Mouse (Mus musculus): ENCODE measurements around the gene Arhgap23. TPM values are rescaled to one million over a fixed set of nuclear protein-coding genes. Genes with fewer than 3 reads are reported as not detected.

Gene Arhgap23
- polyA plus RNA-seq, 2 experiments from 2014 or later = not detected

DNA sequence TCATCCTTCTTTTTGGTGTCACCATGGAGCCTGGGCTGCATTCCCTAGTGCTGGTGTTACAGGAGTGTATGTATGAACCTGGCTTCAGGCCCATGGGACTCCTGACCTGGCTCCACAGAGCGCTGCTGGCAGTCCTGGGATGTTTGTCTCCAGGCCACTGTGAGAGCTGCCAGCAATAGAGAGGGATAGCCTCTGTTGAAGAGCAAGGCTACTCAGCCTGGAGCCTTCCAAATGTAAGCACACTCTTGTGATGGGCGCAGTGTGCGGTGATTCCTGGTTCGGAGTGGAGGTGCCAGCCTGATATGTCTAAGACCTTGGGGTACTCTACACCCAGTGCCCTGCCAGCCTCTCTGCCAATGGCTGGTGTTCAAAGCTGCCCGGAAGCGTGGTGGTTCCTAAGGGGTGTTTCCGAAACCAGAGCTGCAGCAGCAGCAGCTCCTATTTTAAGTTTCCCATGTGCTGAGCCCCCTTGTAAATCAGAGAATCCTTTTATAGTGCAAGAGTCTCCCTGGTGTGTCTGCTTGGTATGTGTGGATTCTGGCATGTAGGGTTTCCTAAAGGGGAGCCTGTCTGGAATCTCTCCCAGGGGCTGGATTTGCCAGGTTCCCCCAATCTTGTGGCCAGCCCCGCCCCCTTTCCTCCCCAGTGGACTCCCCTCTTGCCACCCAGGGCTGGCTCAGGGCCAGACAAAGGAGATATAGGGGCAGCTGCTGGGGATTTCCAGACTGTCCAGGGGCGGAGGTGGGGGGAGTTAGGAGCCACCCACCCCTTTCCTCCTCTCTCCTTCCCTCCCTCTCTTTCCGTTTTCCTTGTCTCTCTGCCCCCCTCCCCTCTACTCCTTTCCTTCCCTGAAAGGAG is 9.0 kb upstream of the Arhgap23 start:
- ATAC-seq = no peak

DNA sequence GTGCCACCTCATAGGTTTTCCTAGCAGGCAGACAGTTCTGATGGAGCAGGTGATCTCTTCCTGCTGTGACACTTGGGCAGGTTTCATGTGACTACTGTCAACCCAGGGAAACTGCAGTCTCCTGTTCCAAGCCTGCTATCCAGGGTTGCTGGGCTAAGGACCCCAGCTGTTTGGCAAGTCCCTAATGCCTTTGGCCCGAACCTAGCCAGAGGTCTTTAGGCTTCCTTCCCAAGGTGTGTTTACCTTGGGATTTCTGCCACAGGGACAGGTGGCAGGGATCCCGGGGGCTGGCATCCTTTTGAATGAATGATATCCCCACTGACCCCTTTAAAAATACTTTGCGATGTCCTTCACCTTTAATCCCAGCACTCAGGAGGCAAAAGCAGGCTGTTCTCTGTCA is 7.9 kb upstream of the Arhgap23 start:
- no peak for ATAC-seq

DNA sequence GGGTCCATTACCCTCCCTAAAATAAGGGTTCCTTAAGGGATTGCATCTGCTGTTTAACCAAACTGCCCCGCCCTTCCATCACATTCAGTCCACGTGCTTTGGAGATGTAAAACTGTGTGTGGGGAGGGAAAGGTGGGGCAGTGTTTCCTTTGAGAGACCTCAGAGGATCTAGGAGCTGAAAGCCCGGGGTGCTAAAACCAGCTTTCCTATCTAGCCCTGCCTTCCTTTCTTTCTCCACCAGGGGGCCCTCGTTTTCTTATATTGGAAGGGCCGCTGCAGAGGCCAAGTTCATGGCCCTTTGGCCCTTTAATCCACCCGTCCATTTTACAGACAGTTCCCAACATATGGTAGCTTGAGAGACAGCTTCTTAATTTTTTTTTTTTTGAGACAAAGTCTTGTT is 7.2 kb upstream of the Arhgap23 start:
- ATAC-seq = peak; percentile 29

DNA sequence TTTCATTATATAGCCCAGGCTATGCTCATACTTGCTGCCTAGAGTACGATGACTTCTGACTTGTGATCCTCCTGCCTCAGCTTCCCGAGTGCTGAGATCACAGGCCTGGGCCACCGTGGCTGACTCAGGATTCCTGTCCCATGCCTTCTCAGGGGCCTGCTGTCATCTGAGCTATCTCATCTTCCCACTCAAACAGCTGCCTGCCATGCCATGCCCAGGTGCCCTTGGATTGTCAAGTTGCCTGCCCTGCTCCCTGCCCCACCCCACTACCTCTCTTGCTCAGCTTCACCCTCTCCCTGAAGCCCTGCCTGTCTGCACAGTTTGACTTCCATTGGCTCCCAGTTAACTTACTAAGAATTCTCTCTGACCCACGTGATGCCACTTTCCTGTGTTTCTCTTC is 4.4 kb upstream of the Arhgap23 start:
- no peak for ATAC-seq

DNA sequence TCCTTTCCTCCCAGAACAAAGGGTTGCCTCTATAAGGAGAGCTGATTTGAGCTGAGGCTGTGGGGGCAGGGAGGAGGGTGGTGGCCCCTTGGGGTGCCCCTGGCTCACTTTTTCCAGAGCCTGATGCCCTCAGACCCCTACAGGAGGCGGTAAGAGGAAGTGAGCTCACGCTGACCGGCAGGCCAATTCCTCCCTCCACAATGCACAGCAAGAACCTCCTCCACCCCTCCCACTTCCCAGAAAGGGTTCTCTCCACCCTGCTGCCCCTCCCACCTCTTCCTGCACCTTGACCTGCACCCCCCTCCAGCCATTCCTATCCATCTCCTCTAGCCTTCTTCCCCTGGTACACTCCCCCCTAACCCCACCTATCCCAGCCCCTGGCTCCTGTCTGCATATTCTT is 3.2 kb upstream of the Arhgap23 start:
- ATAC-seq = no peak

DNA sequence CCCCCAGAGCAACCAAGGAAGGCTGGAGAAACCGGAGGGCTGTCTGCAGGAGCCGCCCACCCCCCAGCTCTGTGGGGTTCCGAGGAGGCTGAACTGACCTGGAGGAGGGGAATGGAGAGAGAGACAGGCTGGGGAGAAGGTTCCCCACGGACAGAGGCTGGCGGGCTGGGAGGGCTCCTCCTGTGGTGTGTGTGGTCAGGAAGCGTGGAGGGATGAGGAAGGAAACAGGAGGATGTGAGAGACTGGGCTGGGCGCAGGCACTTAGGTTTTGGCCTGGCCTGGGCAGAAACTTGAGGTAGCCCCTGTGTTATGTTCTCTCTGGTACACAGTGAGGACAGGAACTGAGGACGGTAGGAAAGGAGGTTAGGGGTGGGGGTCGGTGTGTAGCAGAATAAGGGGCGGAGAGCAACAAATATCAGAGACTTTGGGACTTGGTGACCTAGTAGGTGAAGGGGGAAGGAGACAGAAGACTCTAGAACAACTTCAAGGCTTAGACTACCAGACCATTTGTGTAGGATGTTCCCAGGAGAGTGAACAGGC is 2.5 kb upstream of the Arhgap23 start:
- ATAC-seq = no peak

DNA sequence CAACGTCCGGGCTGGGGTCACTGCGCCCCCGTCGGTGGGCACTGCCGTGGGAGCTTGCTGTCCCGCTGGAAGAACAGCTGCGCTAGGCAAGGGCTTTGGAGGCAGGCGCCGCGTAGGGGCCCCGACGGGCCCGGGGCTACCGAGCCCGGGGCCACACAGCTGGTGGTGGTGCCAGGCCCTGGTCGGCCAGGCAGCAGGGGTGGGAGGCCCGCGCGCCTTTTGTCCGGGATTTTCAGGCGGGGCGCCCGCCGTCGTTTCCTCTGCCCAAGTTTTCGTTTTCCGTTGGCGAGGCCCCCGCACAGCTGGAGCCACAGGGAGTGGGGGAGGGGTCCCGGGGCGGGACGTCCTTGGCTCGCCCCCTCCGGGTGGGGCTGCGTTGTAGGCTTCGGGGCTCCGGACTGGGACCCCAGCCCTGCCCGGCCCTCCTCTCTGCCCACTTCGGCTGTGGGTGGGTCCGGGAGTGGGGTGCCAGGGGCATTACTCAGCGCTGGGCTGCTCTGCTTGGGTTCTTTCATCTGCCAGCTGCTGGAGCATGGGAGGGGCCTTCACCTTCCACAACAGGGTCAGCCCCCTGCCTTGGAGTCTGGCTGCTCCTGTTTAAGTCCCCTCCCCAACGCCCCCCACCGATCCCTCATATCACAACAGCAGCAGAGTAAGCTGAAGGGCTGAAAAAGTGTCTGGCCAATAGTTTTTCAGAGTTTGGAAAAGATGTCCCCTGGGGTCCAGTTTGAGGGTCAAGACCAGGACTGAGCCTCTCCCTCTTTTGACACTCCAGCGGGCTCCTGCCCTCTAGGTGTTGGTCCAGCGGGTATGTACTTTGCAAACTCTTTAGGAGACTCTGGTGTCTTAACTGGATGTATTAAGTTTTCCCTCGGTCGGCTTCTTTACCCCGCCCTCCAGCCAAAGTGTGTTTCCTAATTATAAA is 641 bp downstream of the Arhgap23 start:
- no peak for ATAC-seq

DNA sequence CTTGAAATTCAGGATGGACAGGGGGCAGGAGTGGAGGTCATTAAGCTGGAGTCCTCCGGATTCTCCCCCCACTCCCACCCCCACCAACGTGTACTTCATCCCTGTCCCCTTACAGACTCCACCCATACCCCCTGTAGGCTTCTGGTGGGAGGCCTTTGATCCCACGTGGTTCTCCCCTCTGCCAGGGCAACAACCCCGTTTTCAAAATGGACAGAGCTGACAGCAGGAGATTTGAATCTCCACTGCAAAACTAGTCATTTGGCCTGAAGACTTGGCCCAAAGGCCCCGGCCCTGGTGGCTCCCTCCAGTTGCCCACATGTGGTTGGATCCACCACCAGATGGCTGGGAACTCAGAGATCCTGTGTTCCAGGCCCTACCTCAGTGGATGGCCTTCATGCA is 1.3 kb downstream of the Arhgap23 start:
- ATAC-seq = no peak

DNA sequence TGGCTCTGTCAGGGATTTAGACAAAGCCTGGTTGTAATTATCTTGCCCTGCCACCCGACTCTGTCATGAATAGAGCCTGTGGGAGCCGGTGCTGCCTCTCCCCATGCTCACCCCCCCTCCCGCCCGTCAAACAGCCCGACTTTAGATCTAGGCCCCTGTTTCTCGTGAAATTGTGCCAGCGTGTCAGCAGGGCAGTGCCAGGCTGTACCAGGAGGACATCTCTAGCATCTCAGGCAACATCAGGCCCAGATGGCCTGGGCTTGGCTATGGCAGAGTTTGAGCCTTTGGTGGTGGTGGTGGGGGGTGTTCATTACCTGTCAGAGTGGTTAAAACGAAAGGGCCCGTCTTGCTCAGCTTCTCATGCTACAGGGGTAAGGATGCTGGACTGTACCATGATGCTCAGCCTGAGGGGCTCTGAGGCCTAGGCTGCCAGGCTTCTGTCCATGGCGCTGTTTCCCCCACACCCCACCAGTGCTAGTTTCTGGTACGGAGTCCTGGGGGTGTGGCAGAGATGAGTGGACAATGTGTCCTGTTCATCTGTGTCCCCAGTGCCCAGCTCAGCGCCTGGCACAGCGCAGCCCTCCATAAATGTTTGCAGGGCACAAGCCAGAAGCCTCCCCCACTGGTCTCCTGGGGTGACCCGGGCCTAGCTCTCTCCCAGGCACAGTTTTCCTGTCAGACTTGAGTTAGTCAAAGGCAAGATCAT is 3.7 kb downstream of the Arhgap23 start:
- no peak for ATAC-seq

DNA sequence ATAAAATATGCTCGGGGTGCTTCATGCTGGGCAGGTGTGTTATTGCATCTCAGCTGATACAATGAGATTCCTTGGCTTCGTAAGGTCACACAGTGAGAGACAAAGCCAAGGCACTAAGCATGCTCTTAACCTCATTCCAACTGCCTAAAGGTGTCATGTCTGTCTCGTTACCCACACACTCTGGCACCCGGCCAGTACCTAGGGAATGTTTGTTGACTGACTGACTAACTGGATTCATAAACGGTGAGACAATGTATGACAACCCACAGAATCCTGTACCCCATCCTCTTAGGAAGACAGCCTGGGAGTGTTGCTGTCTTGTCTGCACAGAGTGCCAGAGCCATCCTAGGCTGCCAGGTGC is 4.2 kb downstream of the Arhgap23 start:
- no peak for ATAC-seq

DNA sequence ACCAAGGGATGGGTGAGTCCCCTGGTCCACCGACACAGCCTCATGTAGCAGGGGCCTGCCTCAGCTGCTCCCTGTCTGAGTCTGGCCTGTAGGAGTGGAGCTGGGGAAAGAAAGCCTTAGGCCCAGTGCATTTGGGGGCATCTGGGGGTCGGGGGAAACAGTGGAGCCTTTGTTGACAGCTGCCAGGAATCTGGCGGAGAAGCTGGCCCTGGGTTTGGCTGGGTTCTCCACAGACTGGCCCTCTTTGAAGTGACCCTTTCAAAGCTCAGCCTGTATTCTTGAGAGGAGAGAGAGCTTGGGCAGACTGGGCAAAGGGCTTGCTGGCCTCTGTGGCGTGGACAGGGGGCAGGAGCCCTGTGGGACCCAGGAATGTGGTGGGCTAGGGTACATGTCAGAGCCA is 7.2 kb downstream of the Arhgap23 start:
- no peak for ATAC-seq

DNA sequence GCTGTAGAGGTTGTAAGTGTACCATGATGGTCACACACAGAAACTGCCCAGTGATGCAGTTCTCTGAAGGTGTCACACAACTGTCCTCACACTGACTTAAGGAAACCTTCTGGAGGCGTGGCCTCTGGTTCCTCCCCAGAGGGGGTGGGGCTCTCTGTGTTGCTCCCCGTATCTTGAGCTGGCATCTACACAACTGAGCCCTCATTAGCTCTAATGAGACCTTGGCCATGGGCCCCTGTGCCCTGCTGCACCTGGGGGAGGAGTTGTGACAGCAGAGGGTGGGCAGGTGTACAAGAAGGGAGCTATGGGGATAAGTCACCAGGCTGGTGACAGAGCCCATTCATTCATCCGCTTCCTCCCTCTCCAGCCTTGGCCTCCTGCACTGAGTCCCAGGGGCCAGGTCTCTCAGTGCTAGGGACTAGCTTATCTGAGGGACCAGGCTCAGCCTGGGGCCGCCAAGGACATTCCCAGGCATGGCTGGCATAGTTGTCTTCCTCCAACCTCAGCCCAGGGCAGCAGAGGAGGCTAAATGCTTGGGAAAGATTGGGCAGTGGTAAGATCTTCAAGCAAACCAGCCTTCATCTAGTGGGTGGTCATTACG is 8.9 kb downstream of the Arhgap23 start:
- no peak for ATAC-seq

DNA sequence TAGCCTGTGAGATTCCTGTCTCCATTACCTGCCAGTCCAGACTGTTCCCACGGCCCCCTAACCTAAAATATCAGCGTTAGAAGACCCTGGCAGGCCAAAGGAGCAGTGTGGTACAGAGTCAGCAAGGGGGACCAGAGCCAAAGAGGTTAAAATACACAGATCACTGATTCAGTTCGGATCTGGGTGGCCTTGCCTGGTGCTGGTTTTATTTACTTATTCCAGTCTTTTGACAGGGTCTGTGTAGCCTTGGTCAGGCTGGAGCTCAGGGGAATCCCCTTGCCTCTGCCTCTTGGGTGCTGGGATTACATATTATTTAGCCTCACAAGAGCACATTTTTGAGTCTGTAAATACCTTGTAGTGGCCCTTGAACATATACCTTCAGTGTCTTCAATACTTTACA is 9.5 kb downstream of the Arhgap23 start:
- no peak for ATAC-seq

DNA sequence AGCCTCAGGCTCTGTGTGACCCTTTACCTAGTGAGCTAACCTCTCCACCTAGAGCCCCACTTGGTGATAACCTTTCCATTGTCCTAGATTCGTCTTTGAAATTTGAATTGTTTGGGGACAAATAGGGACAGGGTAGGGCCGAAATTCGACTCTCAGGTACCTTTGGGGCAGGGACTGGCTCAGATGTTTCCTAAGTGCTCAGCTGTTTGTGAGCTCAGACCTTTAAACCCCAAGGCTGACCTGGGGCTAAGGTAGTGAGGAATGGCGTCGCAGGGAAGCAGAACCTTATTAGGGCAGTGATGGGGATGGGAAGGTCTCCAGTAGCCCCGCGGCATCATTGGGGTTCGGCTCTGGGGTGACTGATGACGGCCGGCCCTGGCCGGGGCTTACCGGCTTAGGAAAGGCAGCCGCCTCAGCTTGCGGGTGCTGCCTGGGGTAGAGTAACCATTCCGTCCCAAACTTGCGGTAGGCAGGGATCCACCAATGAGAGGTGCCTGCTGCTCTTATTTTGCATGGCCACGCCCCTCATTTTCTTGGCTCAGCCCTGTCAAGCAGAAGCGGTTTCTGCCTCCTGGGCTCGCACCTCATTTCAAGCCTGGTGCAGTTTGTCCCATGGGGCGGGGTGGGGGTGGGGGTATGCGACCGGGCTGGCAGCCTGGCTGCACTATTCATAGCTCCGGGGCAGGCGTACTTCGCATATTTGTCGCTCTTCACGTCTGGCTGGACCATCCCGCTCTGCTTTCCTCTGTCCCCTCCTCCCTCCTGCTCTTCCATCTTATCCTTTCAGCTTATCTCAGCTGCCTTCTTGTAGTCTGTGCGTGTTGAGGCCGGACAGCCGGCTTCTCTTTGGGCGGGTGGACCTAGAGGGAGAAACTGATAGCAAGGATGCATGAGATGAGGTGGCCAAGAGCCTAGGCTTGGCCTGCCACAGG is 12.7 kb downstream of the Arhgap23 start:
- no peak for ATAC-seq

DNA sequence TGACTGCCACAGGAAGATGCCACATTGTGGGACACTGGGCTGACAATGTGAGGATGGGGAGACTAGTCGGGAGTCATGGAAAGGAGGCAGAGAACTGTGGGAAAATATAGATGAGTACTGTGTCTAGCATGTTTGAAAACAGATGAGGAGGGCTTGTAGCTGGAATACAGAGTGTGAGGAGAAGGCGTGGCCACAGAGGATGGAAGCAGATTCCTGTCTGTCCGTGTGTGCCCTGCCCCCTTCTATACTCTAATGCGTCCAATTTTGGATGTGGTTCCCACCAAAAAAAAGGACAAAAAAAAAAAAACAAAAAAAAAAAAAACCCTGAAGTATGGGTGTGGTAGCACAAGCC is 13.4 kb downstream of the Arhgap23 start:
- no peak for ATAC-seq

DNA sequence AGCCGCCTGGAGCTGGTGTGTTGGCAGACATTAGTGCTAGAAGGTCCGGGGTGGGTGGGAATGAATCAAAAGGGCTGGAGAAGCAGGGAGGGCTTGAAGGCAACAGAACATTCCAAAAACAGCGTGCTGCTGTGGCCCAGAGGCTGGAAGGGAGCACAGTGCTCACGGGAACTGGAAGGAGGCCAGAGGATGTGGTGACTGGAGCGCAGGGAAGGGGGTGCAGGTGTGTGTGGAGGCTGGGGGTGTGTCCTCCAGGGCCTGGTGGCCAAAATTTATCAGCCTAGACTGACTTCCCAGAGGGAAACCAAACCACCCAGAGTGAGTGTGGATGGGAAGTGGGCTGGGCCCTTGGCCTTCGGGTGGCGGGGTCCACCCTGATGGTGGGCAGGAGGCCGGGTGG is 14.3 kb downstream of the Arhgap23 start:
- ATAC-seq = no peak

DNA sequence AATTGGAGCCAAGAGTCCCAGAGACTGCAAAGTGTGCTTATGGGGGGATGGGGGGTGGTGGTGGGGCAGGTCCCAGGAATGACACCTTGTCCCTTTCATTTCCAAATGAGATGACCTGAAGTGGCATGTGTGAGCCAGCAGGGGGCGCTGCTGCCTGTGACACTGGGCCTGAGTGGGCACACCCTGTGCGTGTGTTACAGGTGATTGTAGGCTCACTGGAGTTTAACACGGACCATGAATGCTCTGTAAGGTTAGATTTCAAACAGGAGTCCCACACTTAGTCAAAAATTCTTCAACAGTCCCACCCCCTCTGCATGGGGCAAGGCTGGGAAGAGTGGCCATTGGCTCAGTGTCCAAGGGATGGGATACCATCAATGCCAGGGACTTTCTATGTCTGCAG is 16.7 kb downstream of the Arhgap23 start:
- ATAC-seq = peak; percentile 37

DNA sequence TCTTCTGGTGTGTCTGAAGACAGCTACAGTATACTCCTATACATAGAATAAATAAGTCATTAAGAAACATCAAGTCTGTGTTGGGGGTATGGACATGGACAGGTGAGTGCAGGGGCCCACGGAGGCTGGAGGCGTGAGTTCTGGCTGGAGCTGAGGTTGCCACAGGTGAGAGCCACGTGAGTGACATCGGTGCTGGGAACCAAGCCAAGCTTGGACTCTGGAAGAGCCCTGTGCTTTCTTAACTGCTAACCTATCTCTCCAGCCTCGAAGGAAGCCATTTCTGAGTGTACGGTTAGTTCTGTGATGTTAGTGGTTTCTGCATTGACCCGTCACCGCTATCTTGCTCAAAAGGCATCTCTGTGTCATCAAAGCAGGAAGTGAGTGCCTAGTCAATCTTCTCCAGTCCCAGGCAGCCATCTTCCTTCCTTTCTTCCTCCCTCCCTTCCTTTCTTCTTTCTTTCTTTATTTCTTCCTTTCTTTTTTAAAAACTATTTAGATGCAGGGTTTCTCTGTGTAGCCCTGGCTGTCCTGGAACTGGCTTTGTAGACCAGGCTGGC is 17.7 kb downstream of the Arhgap23 start:
- ATAC-seq = no peak

DNA sequence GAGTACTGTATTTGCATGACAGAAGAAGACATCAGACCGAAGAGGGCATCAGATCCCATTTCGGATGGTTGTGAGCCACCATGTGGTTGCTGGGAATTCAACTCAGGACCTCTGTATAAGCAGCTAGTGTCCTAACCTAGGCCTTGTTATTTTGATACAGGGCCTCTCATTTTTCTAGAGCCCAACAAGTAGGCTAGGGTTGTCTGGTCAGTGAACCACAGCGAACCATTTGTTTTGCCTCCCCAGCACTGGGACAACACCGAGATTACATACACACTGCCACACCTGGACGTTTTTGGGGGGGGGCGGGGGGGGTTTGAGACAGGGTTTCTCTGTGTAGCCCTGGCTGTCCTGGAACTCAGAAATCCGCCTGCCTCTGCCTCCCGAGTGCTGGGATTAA is 18.8 kb downstream of the Arhgap23 start:
- no peak for ATAC-seq

DNA sequence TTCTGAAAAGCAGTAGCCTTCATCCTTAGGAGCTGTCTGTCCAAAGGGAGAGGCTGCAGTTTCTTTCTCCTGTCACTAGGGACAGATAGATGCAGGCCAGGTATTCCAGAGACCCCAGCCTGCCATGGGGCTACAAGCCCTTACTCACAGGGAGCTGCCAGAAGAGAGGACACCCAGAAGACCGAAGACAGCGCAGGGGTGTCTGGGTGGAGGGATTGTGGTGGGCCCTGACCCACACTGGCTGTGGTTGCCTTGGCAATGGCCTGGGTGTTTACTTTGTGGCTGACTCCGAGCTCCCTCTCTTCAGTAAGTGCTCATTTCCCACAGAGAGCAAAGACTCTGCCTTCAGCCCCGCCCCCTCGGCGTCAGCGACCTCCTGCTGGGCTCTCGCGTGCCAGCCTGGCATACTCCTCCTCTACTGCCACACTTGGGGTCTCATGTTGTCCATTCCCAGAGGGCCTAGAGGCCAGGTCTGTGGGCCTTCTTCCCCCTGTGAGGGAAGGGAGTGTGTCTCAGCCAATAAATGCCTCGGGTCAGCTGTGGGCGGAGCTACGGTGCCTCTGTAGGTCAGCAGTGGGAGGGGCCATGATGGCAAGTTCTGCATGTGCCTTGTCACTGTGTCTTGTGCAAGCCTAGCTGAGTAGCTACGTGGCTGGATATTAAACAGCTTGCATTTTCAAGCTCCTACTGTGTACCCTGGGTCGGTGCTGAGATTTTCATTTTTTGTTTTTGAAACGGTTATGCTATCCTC is 19.5 kb downstream of the Arhgap23 start:
- ATAC-seq = peak; percentile 83

All from CD4-positive, CD25-positive, alpha-beta regulatory T cell, adult 4 months (primary cell).